Comparison of ENCODE assay signal across 18 mouse cellular contexts in genomic region chr5:134890601-134891054, GRCm38 (mm10). TPM values are rescaled to one million over a fixed set of nuclear protein-coding genes. Genes with fewer than 3 reads are reported as not detected.
DNase-seq lines count a peak whose midpoint lies in the region; ATAC-seq lines count a peak whose summit lies in the region.
"Had no signal": no experiment of that assay in that cellular context is flagged by ENCODE, and none has a peak within 500 bp of the region (broad histone marks: within the 10 kb centered on the region; RNA-seq: fewer than 3 reads in every experiment).

No protein-coding gene starts in this region.

- H3K9ac ChIP-seq in kidney, embryonic 14.5 days (ENCODE audit: low read depth, low read length) = no peak overlapping the region
- H3K9ac ChIP-seq: embryonic facial prominence, embryonic 15.5 days; forebrain, embryonic 13.5 days; hindbrain, embryonic 15.5 days; limb, embryonic 12.5 days; midbrain, embryonic 12.5 days had no signal

- 85% methylated on average over 6 of the region's 6 CpGs for WGBS in kidney, embryonic 14.5 days

- H3K27ac ChIP-seq in kidney, embryonic 14.5 days (ENCODE audit: low read depth, low read length) = no peak overlapping the region
- H3K27ac ChIP-seq: embryonic facial prominence, embryonic 15.5 days; forebrain, embryonic 13.5 days; hindbrain, embryonic 15.5 days; limb, embryonic 12.5 days; midbrain, embryonic 12.5 days had no signal

- no peaks in the 10 kb centered on the region for H3K27me3 ChIP-seq in kidney, embryonic 14.5 days (ENCODE audit: control insufficient read depth, insufficient read depth, low read length)
- H3K27me3 ChIP-seq: forebrain, embryonic 13.5 days; hindbrain, embryonic 15.5 days; limb, embryonic 12.5 days; midbrain, embryonic 12.5 days had no signal

- DNase-seq in heart, adult 18-20 months = peak; percentile 74 to 77
- no peak for DNase-seq in heart, postnatal 4 days
- DNase-seq in kidney, postnatal 14 days = peak; percentile 43
- peak; percentile 64 to 67 for DNase-seq in lung, adult 18-20 months
- peak; percentile 79 to 94 for DNase-seq in lung, postnatal 4 days
- no peak for DNase-seq in right cerebral cortex, adult 18-20 months
- DNase-seq in right cerebral cortex, postnatal 4 days = no peak
- DNase-seq: cerebellum, adult 11 months; gastrocnemius, postnatal 14 days; layer of hippocampus, postnatal 36 days had no signal

- no peak overlapping the region for H3K4me2 ChIP-seq in kidney, embryonic 14.5 days (replicated peaks; ENCODE audit: low read depth, low read length)
- H3K4me2 ChIP-seq: embryonic facial prominence, embryonic 15.5 days; forebrain, embryonic 13.5 days; hindbrain, embryonic 15.5 days; limb, embryonic 12.5 days; midbrain, embryonic 12.5 days had no signal

- H3K4me3 ChIP-seq in kidney, embryonic 14.5 days (ENCODE audit: low read length) = no peak overlapping the region
- H3K4me3 ChIP-seq: embryonic facial prominence, embryonic 15.5 days; forebrain, embryonic 13.5 days; hindbrain, embryonic 15.5 days; limb, embryonic 12.5 days; midbrain, embryonic 12.5 days had no signal

- ATAC-seq in kidney, embryonic 14.5 days (ENCODE audit: low FRiP score, low TSS enrichment) = no peak
- ATAC-seq: forebrain, embryonic 13.5 days had no signal

- H3K36me3 ChIP-seq in kidney, embryonic 14.5 days (ENCODE audit: control insufficient read depth, insufficient read depth, low read length) = no peaks in the 10 kb centered on the region
- H3K36me3 ChIP-seq: embryonic facial prominence, embryonic 15.5 days; hindbrain, embryonic 15.5 days; limb, embryonic 12.5 days; midbrain, embryonic 12.5 days had no signal

- no peaks in the 10 kb centered on the region for H3K9me3 ChIP-seq in kidney, embryonic 14.5 days (ENCODE audit: control insufficient read depth, low read length)
- H3K9me3 ChIP-seq: embryonic facial prominence, embryonic 15.5 days; forebrain, embryonic 13.5 days; hindbrain, embryonic 15.5 days; midbrain, embryonic 12.5 days had no signal

- no peaks in the 10 kb centered on the region for H3K4me1 ChIP-seq in kidney, embryonic 14.5 days (ENCODE audit: control insufficient read depth, insufficient read depth, low read length)
- H3K4me1 ChIP-seq: forebrain, embryonic 13.5 days; hindbrain, embryonic 15.5 days had no signal

RNA-seq across cellular contexts. Expression of gene Tmem270, which starts 15.9 kb away (rescaled TPM):
- not detected for total RNA-seq in heart, adult 18-20 months (2021)
- not detected for total RNA-seq in heart, postnatal 4 days (2021)
- polyA plus RNA-seq in kidney, embryonic 14.5 days (2014; fragmentation: Nextera tagmentation; extraction: Ambion mirVana) = not detected in 2 replicates
- total RNA-seq: common myeloid progenitor, adult 5-6 weeks; gastrocnemius, postnatal 14 days; layer of hippocampus, postnatal 36 days; MEL had no signal
- polyA plus RNA-seq: embryonic facial prominence, embryonic 15.5 days; forebrain, embryonic 13.5 days; hindbrain, embryonic 15.5 days; limb, embryonic 12.5 days; midbrain, embryonic 12.5 days had no signal

RNA-seq across cellular contexts. Expression of gene Cldn13, which starts 24.7 kb away (rescaled TPM):
- total RNA-seq in heart, adult 18-20 months (2021) = not detected
- total RNA-seq in heart, postnatal 4 days (2021) = not detected
- 0.20 and 0.24 TPM in 2 replicates for polyA plus RNA-seq in kidney, embryonic 14.5 days (2014; fragmentation: Nextera tagmentation; extraction: Ambion mirVana)
- total RNA-seq: gastrocnemius, postnatal 14 days; layer of hippocampus, postnatal 36 days had no signal
- polyA plus RNA-seq: embryonic facial prominence, embryonic 15.5 days; forebrain, embryonic 13.5 days had no signal

RNA-seq across cellular contexts. Expression of gene Mettl27, which starts 41.5 kb away (rescaled TPM):
- 1 to 10 TPM; 5.7 to 7.2 TPM for total RNA-seq in heart, adult 18-20 months (2021)
- total RNA-seq in heart, postnatal 4 days (2021) = 1 to 10 TPM; 6.2 to 7.1 TPM
- polyA plus RNA-seq in kidney, embryonic 14.5 days (2014; fragmentation: Nextera tagmentation; extraction: Ambion mirVana) = 19.4 and 26.6 TPM in 2 replicates

RNA-seq across cellular contexts. Expression of gene Cldn4, which starts 56.1 kb away (rescaled TPM):
- total RNA-seq in heart, adult 18-20 months (2021) = under 1 TPM in 1 of 2 experiments, not detected in 1; 0.62 TPM
- total RNA-seq in heart, postnatal 4 days (2021) = under 1 TPM in 1 of 2 experiments, not detected in 1; 0.14 TPM
- 73.4 and 76.1 TPM in 2 replicates for polyA plus RNA-seq in kidney, embryonic 14.5 days (2014; fragmentation: Nextera tagmentation; extraction: Ambion mirVana)
- total RNA-seq: common myeloid progenitor, adult 5-6 weeks; gastrocnemius, postnatal 14 days; layer of hippocampus, postnatal 36 days had no signal
- polyA plus RNA-seq: forebrain, embryonic 13.5 days had no signal

Comparison
In these comparisons a context has a peak if more than half of its experiments do, and no peak if none do; other contexts are left out.
1. DNase-seq: peak in heart, adult 18-20 months (2 of 2), kidney, postnatal 14 days (single experiment), lung, adult 18-20 months (2 of 2) and lung, postnatal 4 days (2 of 2); none in heart, postnatal 4 days (single experiment), right cerebral cortex, adult 18-20 months (single experiment) and right cerebral cortex, postnatal 4 days (single experiment).